Mouse (Mus musculus) layer of hippocampus, adult 9-10 months (tissue): ENCODE results near the gene Ube3c.
"Not testable (repeated sequence)": the region's sequence is repeated elsewhere in the genome, so short reads cannot be mapped to it uniquely, and the experiment has no call there.

ENCODE experiments used
- DNase-seq: peaks from one replicate; pipeline ENCODE4 v3.0.0; 2022; ENCODE audit warnings: low spot score

The Ube3c gene

DNA sequence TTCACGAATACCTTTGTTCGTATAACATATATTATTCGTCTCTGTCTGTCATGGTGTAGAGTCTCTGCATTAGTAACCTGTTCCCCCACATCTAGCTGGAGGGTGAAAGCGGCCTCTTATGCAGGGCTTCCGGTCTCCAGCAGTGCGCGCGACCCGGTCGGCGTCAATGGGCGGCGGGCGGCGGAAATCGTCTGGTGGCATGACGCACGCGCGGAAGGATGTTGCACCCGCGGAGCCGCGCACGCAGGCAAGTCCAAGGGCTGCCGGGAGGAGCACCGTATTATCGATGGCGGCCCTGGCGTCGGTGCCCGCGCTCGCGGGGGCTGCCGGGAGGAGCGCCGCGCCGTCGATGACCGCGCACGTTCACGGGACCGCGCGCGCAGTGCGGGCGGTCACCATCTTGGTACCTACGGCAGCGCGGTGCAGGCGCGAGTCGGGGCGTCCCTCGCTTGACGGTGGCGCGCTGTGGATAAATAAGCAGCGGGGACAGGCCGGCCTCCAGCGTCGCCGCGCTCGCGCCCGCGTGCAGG is at the start of gene Ube3c:
TSS of gene Ube3c (plus strand) at position 395 of the 530 bp plus-strand sequence.
- peak; percentile 94 for DNase-seq

DNA sequence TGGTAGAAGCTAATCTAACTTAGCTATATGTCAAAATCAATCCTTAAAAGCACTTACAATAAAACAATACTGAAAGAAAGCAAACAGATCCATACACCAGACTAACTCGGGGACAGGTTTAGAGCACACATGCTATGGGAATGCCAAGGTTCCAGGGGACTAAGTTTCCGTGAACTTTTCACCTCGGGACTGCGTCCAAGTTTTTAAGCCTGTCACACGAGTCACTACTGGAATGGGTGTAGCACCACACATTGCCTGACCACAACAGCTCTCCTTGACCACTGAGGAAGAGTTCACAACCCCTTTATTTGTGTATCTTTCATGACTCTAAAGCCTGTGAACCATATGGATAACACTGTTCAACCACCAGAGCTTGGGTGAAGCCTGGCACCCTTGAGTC is 8.9 kb upstream of the Ube3c start:
- no peak for DNase-seq

DNA sequence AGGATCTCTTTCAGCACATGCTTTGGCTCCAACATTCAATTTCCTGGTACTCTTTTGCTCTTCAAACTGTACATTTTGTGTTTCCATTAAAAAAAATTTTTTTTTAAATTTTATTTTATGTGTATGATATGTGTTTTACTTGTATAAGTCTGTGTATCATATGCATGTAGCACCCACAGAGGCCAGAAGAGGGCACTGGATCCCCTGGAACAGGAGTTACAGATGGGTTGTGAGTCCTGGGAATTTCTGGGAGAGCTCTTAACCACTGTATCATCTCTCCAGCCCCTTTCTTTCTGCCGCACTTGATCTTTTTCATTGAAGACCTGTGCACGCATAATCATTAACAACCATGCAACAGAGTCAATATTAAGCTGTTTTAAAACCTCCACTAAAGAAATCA is 8.4 kb upstream of the Ube3c start:
- DNase-seq: no peak

DNA sequence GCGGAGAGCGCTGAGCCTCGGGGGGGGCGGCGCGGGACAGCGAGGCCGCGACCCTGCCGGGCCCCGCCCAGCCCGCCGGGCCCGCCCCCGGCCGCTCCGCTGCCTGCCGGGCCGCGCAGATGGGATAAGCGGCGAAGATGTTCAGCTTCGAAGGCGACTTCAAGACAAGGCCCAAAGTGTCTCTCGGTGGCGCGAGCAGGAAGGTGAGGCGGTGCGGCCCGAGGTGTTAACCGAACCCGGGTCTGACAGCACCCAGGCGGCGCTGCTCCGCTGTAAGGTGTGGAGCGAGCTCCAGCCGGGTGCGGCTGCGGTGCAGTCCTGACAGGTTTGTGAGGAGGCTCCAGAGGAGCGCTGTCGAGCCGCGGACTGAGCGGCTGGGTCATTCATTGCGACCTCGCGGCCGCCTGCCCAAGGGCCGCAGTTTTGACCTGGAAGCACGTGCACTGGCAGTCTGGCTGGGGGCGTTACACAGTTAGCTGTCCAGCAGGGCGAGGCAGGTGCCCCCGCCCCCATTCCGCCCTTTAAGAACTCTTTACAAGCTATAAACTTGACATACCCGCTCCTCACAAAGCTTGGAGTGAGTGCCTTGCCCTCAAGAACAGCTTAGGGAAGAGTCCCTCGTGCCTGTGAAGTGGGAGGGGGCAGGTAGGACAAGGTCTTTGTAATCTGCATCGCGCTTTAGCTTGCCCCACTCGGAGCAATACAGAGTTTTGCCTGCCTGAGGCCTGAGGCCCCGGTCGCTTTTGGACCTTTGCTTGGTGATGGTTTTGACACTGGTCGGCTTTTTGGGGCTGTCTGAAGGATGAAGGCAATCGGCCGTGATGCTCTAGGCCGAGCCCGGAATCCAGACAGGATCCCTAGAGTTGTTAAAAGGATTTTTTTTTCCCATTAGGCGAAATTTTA is 587 bp downstream of the Ube3c start:
- peak; percentile 9 for DNase-seq

DNA sequence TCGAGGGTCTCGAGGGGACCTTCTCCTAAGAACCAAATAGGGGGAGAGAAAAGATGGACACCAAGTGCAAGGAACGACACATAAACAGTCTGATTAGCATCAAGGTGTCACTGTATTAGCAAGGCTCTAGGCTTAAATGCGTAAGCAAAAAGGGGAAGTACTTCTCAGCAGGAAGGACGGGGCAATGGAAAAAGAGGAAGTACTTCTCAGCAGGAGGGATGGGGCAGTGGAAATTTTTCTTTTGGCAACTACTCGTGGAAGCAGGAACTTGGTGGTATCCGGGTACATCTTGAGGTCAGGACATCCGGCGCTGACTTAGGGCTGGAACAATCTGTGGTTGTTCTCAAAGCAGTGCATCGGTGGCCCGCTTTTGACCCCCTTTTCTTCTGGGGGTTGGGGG is 5.2 kb downstream of the Ube3c start:
- not testable (repeated sequence) for DNase-seq

DNA sequence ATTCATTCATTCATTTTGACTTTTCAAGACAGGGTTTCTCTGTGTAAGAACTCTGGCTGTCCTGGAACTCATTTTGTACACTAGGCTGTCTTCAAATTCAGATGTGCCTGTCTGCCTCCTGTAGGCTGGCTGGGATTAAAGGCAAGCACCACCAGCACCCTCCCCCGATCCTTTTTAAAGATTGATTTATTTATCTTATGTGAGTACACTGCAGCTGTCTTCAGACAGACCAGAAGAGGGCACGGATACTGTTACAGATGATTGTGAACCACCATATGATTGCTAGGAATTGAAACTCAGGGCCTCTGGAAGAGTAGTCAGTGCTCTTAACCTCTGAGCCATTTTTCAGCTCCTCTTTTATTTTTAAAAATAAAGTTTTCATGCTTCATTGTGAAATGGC is 6.0 kb downstream of the Ube3c start:
- DNase-seq: no peak

DNA sequence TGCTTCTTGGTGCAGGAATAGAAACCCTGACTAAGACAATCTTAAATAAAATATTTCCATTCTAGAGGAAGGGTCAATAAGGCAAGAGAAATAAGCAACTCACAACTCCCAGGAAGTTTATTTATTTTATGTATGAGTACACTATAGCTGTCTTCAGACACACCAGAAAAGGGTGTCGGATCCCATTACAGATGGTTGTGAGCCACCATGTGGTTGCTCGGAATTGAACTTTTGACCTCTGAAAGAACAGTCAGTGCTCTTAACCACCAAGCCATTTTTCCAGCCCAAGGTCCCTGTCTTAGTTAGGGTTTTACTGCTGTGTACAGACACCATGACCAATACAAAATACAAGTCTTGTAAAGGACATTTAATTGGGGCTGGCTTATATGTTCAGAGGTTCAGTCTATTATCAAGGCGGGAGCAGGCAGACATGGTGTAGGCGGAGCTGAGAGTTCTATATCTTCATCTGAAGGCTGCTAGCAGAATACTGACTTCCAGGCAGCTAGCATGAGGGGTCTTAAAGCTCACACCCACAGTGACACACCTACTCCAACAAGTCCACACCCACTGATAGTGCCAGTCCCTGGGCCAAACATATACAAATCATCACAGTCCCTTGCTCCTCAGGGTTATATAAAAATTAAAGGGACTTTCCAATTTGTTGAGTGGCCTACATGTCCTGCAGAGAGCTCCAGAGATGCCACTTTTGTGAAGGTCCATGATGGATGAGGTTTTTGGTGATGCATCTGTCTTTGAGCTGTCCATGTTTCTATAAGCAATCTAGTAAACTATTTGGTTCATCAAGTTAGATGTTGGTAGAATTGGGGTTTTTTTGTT is 9.0 kb downstream of the Ube3c start:
- DNase-seq: no peak

DNA sequence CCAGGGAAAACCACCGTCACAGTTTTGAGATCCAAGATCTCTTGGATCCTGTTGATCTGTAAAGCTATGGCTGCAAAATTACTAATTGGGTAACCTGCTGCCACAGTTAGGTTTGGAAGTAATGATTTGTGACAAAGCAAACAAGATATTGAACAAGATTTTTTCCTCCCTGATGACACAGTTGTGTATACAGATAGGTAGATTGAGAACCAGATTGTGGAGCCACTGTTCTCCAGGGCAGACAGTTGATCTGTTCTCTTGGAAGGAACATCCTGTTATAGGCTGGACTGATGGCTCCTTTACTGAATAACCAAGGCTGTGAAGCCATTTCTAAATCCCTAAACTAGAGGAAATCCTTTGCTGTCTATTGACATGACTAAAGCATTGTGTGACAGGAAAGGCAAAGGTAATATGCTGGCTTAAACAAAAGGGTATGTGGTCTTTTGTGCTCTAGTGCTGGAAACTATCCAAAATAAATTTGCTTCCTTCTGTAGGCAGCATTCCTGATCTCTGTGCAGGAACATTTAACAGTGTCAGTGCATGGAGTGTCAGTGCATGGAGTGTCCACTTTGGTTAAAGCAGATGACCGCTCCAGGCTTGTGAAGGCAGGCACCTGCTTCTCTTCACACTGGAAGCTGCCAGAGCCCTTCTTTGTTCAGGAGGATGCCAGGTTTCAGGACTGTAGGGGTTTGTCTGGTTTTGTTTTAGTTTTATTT is 15.0 kb downstream of the Ube3c start:
- no peak for DNase-seq

DNA sequence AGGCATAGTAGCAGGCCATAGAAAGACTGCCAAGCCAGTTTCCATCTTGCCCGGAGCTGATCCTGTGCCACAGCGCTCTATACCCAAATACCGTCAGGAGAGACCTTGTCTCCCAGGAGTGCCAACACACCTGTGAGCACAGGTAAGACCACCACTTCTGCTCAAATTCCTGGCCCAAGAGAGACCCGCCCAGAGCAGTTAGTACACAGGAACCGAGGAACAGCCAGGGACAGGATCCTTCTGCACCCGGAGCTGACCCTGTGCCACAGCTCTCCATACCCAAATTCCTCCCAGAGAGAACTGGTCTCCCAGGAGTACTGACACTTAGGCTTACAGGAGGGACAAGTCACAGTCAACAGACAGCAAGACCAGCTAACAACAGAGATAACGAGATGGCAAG is 23.1 kb downstream of the Ube3c start:
- DNase-seq: not testable (repeated sequence)

DNA sequence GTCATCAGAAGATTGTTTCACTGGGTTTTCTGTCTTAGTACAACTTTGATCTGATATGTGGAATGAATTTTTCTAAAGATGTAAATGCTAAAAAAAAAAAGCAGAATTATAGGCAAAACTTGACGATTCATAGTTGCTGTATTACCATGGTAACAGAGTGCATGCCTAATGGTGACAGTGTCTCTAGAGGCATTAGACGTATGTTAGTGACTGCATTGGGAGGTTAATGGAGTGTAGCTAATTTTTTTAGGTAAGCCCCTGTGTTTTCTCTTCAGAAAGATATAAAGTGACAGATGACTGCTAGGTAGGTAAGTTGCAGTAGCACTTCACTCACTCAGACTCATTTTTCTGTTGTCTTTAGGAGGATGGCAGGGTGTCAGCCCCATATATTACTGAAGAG is 37.5 kb downstream of the Ube3c start:
- no peak for DNase-seq

DNA sequence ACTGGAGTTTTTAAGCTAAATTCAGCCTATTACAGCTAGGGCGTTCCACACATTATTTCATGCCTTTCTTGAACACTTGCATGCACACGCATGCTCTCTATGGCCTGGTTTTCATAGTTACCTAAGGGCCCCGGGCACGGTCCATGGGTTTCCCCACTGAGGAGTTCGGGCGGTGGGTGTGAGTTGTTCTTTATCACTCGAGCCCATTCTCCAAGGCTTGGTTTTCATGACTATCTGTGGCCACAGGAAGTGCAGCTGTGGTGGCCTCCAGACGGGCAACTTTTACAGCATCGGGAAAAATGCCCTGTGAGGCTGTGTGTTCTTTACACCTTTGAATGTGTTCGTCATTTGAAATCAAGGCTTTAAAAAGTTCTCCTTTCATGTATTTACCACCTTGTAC is 56.6 kb downstream of the Ube3c start:
- DNase-seq: no peak

DNA sequence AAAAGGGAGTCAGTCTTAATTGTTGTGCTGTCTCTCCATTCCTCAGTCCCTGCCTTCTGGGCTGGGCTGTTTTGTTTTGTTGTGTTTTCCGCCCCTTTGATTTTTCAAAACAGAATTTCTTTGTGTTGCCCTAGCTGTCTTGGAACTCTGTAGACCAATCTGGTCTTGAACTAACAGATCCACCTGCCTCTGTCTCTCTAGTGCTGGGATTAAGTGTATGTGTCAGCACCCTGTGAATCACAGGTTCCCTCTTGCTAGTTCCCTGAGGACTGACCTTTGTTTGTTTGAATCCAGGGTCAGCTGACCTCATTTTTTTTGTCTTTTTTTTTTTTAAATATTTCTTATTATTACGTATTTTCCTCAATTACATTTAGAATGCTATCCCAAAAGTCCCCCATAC is 60.9 kb downstream of the Ube3c start:
- no peak for DNase-seq

DNA sequence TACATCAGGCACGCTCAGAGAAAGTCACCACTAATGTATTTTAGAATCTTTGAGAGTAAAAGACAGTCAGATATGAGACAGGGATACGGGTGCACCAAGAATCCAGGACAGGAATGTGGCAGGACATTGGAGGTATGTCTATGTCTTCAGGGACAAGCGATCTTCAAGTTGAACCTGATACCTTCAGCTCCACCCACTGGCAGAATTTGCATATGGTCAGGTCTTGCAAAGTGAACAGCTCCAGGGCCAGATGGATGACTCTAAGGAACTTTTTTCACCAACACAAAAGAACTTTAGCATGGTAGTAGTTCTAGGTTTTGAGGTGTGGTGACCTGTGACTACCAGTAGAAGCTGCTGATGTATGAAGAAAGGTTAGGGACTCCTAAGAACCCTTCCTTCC is 62.7 kb downstream of the Ube3c start:
- DNase-seq: no peak

DNA sequence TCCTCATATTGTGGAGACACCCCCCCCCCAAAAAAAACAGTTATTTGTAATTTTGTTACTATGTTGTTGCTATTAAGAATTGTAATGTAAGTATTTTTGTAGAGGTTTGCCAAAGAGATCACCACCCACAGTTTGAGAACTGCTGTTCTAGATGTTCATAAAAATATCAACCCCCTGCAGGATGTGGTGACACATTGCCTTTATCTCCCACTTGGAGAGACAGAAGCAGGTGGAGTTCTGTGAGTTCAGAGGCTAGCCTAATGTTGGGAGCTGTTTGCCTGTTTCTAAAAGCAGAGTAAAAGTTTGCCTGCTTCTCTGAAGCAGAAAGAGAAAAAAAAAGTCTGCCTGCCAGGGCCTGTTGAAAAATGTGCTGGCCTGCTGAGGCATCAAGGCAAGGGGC is 67.3 kb downstream of the Ube3c start:
- DNase-seq: no peak

DNA sequence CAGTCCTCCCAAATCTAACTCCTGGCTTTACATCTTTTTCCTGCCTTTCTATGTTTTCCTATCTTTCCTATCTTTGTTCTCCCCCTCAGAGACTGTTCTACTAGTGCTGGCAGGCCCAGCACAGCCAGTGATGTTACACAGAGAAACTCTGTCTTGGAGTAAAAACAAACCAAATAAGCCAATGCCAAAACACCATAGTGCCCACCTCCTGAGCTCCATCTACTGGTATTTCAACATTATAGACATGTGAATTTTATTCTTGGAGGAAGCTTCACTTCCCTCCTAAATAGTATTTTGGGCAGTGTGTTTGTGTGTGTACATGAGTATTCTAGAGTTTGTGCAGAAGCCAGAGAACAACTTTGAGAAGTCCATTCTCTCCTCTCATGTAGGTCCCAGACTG is 67.8 kb downstream of the Ube3c start:
- no peak for DNase-seq

DNA sequence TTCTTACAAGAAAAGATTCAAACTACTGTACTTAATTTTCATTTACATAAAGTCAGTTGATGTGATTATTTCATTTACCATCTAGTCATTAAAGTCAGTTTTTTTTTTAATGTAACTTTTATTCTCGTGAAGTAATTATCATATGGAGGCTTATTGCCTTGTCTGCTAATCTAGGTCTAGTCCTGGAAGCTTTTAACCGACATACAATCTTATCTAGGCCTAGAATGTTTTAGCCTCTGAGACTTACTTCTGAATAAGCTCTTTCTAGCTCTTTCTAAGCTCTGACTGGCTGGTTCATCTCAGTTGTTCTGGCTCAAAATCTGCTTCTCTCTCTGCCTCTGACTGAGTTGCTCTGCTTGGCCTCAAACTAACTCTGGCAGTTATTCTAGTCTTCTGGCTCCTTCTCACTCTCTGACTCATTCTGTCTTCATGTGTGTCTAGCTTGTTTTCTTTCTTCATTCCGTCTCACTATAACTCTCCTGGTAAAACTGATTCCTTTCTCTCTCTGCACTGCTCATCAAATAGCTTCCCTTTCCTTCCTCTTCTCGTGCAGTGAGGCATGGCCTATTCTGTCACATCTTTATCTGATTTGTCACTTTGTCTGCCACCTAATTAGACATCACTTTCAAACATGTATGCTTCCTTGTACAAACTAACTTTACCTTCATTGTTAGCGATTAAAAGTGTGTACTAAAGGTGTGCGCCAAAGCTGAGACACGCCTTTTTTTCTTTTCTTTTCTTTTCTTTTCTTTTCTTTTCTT is 72.3 kb downstream of the Ube3c start:
- no peak for DNase-seq

DNA sequence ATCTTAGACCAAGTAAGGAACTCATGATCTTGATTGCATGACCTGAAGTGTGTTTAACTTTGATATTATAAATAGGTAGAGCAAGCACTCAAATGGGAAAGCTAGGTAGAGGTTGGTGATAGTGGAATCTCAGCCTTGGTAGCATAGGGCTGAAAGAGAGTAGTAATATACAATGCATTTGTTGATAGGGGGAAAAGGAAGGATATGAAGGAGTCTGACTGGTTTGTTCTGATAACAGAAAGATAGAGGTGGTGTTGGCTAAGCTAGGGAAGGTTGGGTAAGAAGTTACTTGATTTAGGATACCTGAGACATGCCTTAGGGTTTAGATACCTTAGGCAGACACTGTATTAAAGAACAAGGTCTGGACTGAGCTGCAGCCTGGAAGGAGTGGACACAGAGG is 82.7 kb downstream of the Ube3c start:
- DNase-seq: no peak

DNA sequence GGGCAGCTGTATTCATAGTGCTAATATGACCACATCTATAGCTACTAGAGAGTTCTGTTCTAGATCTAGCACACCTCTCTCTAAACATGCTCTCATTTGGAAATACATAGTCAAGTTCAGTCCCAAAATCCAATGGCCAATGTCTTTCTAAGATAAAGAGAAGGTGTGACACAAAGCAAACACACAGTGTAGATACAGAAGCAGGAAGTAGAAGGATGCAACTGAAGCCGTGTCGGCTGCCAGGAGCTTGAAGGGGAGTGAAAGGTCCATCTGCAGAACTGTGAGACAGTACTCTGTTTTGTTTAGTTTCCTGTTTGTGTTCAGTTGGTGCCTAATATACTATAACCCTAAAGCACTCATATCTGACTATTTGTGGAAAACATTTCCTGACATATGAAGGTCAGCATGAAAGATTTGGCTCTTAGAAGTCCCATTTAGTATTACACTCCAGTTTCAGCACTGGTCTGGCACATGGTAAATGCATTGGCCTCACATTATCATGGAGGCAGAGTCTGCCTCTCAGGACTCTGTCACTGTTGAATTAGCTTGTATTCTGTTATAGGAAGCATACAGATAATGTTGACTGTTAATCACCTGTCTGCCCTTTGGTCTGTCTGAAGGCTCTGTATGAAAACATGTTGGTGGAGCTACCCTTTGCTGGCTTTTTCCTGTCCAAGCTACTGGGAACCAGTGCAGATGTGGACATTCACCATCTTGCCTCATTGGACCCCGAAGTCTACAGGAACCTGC is 88.7 kb downstream of the Ube3c start:
- no peak for DNase-seq

DNA sequence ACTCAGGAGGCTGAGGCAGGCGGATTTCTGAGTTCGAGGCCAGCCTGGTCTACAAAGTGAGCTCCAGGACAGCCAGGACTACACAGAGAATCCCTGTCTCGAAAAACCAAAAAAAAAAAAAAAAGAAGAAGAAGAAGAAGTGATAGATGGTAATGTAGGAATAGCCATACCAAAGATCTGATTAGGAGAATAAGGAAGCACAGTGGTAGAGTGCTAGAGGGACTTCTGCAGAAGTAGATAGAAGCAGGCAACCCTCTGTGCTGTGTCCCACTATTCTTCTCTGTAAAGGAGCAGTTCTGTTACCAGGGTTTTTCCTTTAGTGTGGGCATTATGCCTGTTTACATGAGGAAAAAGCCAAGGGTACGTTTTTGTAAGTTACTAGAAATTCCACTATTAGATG is 92.2 kb downstream of the Ube3c start:
- not testable (repeated sequence) for DNase-seq

DNA sequence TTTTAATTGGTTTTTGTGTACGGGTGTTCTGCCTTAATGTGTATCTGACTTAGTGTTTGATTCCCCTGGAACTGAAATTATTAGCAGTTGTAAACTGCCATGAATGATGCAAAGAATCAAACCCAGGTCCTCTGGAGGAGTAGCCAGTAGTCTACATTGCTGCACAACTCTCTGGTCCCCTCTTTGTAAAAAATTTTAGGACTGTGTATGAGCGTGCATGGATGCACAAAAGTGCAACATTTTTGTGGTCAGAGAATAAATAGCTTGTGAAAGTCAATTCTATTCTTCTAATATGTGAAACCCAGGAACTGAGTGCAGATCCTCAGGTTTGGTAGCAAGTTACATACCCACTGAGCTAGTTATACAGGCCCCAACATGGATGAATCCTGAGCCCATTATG is 96.3 kb downstream of the Ube3c start:
- no peak for DNase-seq

DNA sequence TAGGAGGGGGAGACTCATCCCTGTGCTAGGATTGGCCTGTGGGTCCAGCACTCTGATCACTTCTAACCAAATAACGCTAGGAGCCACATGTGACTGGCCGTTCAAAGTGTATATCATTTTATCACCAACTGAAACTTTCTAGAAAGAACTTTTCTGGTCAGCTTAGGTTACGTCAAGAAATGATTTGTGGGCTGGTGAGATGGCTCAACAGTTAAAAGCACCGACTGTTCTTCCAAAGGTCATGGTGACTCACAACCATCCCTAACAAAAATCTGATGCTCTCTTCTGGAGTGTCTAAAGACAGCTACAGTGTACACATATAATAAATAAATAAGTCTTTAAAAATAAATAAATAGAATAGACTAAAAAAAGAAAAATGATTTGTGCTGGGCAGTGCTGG is 103.5 kb downstream of the Ube3c start:
- DNase-seq: no peak
